Mouse (Mus musculus): ENCODE data around the gene Ap2m1.
A peak's percentile ranks its signal among the peaks of the same experiment; 100 is the strongest.

Ap2m1 gene

GRCm38 (mm10) chr16:20530941-20531340 lies 4.3 kb upstream of the Ap2m1 start:
- no peak for DNase-seq

- no peak for DNase-seq
Observed at GRCm38 (mm10) chr16:20534617-20535295, 522 bp upstream of the Ap2m1 start.

GRCm38 (mm10) chr16:20536081-20536665 lies 895 bp downstream of the Ap2m1 start:
- no peak for DNase-seq

- DNase-seq = no peak
Observed at GRCm38 (mm10) chr16:20537071-20537471, 1.8 kb downstream of the Ap2m1 start.

- no peak for DNase-seq
Observed at GRCm38 (mm10) chr16:20537601-20538320, 2.5 kb downstream of the Ap2m1 start.

- no peak for DNase-seq
Observed at GRCm38 (mm10) chr16:20539649-20540048, 4.4 kb downstream of the Ap2m1 start.

GRCm38 (mm10) chr16:20540438-20540837 lies 5.2 kb downstream of the Ap2m1 start:
- DNase-seq = no peak

GRCm38 (mm10) chr16:20545696-20546095 lies 10.4 kb downstream of the Ap2m1 start:
- DNase-seq = no peak

- DNase-seq = no peak
Observed at GRCm38 (mm10) chr16:20547423-20547822, 12.1 kb downstream of the Ap2m1 start.

- peak; percentile 98 for DNase-seq
Observed at GRCm38 (mm10) chr16:20548096-20548948, 13.0 kb downstream of the Ap2m1 start, which contains the start of gene Abcf3. TSS of gene Abcf3 (plus strand) at chr16:20548577.

GRCm38 (mm10) chr16:20549161-20549560 lies 13.9 kb downstream of the Ap2m1 start:
- DNase-seq = no peak

GRCm38 (mm10) chr16:20551691-20552090 lies 16.4 kb downstream of the Ap2m1 start:
- no peak for DNase-seq

- DNase-seq = no peak
Observed at GRCm38 (mm10) chr16:20552594-20552993, 17.3 kb downstream of the Ap2m1 start.

GRCm38 (mm10) chr16:20555000-20555399 lies 19.7 kb downstream of the Ap2m1 start:
- DNase-seq = no peak

GRCm38 (mm10) chr16:20557381-20557780 lies 22.1 kb downstream of the Ap2m1 start:
- DNase-seq = no peak

- no peak for DNase-seq
Observed at GRCm38 (mm10) chr16:20565075-20565474, 29.8 kb downstream of the Ap2m1 start.

- no peak for DNase-seq
Observed at GRCm38 (mm10) chr16:20589366-20589938, 54.2 kb downstream of the Ap2m1 start, which contains the start of gene Vwa5b2. TSS of gene Vwa5b2 (plus strand) at chr16:20589471.

GRCm38 (mm10) chr16:20589939-20590679 lies 54.8 kb downstream of the Ap2m1 start:
- DNase-seq = peak; percentile 17

GRCm38 (mm10) chr16:20590680-20591038 lies 55.4 kb downstream of the Ap2m1 start:
- no peak for DNase-seq

GRCm38 (mm10) chr16:20591076-20591705 lies 55.9 kb downstream of the Ap2m1 start:
- no peak for DNase-seq

Data from lung, postnatal 14 days (tissue).